Mouse (Mus musculus) right cerebral cortex, postnatal 10 days (tissue): ENCODE results near the gene Ankrd34a.
A peak's percentile ranks its signal among the peaks of the same experiment; 100 is the strongest.
"Not testable (repeated sequence)": the region's sequence is repeated elsewhere in the genome, so short reads cannot be mapped to it uniquely, and the experiment has no call there.

Experiments
- DNase-seq, 2 experiments: peaks; one replicate each; pipeline ENCODE4 v3.0.0; 2021; ENCODE audit warnings: low spot score in 2 of 2

The Ankrd34a gene

DNA sequence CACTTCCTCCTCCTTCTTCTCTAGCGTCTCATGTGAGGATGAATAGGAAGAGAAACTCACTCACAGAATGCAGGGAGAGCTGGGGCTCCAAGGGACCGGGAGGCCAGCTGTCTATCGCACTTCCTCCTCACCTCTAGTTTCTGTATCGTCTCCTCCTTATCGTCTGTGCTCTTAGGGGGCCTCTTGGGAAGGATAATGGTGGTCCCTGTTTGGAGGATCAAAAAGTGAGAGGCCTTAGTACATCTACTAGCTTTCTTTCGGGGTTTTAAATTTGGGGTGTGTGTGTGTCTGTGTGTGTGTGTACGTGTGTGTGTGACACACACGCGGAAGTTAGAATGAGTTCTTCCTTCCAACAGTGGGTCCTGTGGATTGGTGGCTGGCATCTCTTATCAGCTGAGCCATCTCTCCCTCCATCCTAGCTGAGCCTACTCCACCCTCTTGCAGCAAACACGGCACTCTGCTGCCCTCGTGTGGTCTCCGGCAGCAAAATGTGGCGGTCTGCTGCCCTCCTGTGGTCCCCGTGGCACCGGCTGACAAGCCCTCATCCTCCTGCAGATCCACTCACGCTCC lies 16.5 kb upstream of the Ankrd34a start:
- DNase-seq, result peak; percentile 94 to 95

DNA sequence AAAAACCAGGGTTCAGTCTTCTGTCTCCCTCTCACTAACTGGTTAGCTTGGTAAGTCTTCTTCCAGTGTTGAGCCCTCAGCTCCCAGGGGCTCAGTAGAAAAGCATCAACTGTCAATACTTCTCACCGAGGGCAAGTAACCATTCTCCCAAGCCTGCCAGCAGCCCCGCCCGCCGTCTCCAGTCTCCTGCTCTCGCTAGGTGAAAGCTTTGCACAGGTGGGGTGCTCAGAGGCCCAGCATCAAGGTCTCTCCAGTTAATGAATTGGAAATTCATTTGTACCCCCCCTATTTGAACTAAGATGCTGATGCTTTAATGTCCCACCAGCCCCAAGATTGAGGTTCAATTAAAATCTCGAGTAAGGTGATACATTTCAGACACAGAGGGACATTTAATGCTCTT lies 15.3 kb upstream of the Ankrd34a start:
- no peak for DNase-seq

DNA sequence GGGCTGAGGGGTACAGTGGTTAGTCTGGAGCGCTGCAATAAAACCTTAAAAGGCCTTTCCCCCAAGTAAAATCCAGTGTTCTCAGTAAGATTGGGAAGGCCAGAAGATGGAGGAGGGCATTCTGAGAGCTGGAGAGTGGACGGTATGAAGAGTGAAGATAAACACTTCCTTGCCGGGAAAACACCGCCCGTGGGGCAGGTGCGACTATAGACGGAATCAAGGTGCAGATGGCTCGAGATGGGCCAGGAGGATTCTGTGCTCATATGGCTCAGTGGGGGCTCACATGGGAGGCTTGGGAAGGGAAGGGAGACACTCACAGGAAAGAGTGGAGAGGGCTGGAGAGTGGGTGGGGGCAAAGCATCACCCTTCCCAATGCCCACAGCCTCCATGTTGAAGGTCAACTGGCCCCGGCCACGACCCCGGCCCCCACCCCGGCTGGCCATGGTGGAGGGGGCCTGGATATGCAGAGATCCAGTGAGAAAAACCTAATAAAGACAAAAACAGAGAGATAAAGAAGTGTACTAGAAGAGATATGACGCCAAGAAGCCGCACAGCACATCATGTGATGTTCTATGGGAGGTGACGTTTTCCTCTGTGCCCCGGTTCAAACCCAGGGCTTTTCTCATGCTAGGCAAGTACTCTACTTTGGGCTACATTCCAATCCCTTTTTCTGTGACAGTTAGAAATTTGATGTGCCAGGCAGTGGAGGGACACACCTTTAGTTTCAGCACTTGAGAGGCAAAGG lies 14.5 kb upstream of the Ankrd34a start:
- DNase-seq, result no peak

DNA sequence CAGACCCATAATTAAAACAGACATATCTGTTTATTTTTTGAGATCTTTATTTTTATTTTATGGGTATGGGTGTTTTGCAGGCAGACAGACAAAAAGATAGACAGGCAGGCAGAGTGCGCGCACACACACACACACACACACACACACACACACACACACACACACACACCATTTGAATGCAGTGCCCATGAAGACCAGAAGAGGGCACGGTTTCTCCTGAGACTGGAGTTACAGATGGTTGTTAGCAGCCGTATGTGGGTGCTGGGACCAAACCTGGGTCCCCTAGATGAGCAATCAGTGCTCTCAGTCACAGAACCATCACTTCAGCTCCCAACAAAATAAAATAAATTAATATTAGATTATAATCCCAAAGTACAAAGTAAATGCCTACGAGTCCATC lies 13.1 kb upstream of the Ankrd34a start:
- no peak for DNase-seq

DNA sequence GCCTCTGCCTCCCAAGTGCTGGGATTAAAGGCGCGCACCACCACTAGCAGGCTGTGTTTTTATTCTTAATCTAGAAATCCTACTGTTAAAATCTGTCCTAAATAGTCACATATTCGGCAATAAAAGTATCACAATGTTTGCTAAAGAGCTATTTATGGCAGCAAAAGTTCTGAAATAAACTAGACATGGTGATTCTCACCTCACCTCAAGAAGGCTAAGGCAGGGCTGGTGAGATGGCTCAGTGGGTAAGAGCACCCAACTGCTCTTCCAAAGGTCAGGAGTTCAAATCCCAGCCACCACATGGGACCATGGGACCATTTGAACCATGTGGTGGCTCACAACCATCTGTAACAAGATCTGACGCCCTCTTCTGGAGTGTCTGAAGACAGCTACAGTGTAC lies 5.8 kb upstream of the Ankrd34a start:
- DNase-seq, result no peak

DNA sequence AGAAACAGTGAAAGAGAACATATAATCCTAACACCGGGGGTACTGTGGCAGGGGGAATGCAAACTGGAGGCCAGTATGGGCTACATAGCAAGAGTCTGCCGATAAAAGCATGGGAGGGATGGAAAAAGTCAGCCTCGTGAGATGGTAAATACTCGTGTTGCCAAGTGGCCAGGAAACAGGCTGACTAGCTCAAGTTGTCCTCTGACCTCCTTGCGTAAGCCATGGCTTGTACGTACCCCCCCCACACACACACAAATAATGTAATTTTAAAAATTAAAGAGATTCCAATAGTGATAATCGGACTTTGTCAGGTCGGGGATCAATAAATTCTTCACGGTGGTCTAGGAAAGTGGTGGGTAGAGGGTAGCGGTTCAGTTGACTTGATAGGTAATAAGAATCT lies 3.1 kb upstream of the Ankrd34a start:
- DNase-seq, result no peak

DNA sequence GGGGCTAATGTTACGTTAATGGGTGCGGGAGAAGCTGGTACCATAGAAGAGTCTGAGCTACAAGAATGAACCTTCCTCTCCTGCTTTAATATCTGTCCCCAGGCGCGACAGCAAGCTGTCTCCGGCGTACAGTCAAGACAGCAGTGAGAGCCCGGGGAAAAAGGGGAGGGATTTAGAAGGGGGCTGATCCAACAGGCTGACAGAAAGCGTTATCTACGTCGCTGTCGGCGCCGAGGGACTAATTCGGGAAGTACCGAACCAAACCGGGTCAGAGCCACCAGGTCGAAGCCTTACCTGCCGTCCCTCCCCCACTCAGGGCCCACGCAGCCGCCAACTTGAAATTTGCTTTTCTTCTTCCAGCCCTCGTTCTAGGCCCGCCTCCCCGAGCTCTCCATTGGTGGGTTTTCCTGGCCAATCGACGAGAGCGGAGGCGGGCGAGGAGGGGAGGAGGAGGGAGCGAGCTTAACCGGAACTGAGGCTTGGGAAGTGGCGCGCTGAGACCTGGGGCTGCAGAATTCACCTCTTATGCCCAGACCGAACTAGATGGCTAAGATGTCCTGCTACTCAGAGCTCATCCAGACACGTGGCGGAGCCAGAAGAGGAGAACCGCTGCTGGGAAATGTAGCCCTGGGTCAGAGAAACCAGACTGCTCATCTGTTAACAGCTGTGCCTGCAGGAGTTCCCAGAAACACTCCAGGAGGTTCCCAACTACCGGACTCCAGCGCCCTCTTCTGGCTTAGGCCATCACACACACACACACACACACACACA lies 2.5 kb upstream of the Ankrd34a start, which contains the start of gene Polr3gl:
Gene Polr3gl, minus strand, starts transcription at position 392 of the 771 bp plus-strand sequence.
- peak; percentile 96 to 97 for DNase-seq

DNA sequence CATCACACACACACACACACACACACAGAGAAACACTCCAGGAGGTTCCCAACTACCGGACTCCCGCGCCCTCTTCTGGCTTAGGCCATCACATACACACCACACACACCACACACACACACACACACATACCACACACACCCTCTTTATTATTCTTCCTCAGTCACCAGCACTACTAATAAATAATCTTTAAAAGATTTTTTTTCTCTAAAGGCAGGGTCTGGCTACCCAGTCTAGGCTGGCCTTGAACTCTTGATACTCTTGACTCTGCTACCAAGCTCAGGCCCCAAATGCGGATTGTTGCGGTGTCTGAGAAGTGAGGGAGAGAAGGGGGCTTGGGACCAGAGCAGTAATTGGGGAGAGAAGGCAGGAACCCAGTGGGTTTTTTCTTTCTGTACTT lies 1.6 kb upstream of the Ankrd34a start:
- DNase-seq, result no peak

DNA sequence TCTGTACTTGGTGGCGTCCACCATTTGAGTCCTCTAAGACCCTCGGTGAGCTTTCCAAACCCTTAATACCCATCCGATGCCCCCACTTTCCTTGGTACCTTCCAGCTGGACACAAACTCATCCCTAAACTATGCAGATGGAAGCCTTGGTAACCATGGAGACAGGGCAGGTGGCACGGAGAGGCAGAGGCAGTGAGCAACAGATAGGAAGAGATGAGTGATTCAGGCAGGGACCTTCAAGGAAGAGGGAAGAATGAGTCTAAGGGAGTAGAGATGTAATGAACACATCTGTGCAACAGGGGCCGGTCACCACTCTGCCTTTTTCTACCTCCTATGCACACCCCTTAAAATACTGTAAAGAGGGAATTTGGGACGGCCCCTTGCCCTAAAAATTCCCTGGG lies 775 bp upstream of the Ankrd34a start:
- peak; percentile 67 to 81 for DNase-seq

DNA sequence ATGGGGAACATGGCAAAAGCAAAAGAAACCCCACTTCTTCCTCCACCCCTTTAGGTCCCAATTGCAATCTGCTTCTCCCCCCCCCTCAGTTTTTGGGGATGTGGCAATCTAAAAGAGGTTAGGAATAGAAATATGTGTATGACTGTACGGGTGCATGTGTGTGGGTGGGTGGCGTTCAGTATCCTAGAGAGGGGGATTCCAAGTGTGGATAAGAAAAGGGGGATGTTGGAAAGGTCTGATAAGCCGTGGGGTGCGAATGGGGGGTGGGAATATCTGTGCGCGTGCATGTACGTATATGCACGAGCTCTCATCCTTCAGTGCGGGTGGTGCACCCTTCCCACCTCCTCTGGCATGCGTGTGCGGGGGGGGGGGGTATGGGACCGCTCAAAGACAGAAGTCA lies 419 bp downstream of the Ankrd34a start:
- DNase-seq, result peak; percentile 73 to 81

DNA sequence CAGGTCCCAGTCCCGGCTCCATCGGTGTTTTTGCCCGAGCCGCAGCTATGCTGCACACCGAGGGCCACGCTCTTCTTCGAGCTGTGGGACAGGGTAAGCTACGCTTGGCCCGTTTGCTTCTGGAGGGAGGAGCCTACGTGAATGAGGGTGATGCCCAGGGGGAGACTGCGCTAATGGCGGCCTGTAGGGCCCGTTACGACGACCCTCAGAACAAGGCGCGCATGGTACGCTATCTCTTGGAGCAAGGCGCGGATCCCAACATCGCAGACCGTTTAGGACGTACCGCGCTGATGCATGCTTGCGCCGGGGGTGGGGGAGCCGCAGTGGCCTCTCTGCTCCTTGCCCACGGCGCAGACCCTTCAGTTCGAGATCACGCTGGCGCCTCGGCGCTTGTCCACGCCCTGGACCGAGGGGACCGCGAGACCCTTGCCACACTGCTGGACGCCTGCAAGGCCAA lies 1.0 kb downstream of the Ankrd34a start:
- peak; percentile 65 to 71 for DNase-seq

DNA sequence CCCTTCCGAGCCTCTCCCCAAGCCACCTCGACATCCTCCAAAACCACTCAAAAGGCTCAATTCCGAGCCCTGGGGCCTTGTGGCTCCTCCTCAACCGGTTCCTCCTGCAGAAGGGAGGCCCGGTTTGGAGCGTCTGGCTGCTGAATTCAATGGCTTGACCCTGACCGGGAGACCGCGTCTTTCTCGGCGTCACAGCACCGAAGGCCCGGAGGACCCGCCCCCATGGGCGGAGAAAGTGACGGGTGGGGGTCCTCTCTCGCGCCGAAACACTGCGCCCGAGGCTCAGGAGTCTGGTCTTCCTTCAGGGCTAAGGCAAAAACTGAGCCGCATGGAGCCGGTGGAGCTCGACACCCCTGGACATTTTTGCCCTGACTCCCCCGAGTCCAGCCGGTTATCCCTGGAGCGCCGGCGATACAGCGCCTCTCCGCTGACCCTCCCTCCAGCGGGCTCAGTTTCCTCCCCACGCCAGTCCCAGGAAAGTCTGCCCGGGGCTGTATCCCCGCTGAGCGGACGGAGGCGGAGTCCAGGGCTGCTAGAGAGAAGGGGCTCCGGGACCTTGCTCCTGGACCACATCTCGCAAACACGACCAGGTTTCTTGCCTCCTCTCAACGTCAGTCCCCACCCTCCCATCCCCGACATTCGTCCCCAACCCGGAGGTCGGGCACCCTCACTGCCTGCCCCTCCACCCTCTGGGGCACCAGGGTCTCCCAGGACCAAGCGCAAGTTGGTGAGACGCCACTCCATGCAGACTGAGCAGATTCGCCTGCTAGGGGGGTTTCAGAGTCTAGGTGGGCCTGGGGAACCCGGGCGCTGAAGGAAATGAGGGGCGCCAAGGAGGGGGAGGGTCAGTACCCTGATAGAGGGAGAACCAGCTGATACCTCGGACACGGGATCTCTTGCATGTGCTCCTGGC lies 2.0 kb downstream of the Ankrd34a start:
- DNase-seq, result peak; percentile 81 to 83

DNA sequence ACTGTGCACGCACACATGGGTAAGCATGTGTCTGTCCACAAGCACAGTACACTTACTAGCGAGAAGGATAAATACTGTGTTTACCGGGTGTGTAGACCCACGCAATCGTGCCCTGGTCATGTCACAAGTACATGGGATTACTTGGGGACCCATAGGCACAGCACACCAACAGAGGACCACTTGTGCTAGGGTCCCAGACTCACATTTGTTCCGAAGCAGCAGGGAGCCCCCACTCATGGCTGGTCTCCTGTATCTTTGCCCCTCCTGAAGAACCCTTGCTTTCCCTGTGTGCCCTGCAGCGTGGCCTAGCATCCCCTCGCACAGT lies 2.6 kb downstream of the Ankrd34a start:
- no peak for DNase-seq

DNA sequence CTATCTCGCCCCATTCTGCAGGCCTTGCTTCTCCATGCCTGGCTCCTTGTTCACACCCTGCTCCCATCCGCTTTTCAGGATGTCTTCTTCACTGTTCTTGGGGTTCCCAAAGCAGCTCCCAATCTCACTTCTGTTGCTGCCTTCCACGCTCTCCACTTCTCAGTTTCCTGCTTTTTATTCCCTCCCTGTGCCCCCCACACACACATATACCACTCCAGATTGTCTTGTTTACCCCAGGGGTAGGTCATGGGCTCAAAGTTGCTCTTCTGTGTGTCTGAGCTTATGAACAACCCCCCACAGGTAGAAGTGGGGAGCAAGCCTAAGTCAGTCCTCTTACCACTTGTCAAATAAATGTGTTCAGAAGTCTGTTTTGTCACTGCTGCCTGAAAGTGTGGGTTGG lies 3.0 kb downstream of the Ankrd34a start:
- no peak for DNase-seq

DNA sequence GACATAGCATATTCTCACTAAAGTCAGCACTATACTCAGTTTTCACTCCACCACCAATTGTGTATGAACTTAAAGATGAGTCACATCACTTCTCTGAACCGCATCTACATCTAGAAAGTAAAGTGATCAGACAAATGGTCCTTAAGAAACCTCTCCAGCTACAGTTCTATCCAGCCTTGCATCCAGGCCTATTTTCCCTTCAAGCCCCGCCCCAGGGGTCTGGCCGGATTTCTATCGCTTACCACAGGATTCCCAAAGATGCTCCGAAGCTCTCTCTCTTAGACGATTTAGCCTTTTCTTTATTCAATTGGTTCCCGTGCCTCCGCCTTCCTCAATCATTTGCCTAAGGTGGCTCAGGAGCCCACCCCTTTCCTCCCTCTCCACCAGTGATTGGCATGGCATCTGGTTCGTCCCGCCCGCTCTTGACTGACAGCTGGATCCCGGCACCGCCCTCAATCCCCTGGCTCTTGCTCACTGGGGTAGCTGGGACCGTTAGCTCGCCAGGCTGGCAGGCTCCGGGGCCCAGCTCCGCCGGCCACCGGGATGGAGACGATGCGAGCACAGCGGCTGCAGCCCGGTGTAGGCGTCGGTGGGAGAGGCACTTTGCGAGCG lies 4.3 kb downstream of the Ankrd34a start, which contains the start of gene Lix1l:
Gene Lix1l, plus strand, starts transcription at position 511 of the 612 bp plus-strand sequence.
- DNase-seq, result peak; percentile 97 to 98

DNA sequence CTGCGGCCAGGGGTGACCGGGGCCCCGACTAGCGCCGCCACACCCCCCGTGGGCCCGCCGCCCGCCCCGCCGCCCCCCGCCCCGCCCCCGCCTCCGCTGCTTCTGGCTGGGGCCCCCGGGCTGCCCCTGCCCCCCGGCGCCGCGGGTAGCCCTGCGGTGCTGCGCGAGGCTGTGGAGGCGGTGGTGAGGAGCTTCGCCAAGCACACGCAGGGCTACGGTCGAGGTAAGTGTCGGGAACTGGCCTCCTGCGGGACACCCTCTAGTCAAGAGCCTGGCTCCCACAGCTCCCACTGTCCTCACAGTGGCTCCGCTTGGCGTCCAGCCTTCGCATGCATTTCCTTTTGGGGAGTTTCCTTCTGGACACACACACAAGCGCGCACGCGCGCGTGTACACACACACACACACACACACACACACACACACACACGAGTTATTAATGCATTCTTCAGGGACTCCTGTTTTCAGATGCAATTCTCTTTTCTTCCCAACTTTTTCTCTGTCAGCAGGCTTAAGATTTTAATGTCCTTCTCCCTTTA lies 4.9 kb downstream of the Ankrd34a start:
- peak; percentile 81 to 82 for DNase-seq

DNA sequence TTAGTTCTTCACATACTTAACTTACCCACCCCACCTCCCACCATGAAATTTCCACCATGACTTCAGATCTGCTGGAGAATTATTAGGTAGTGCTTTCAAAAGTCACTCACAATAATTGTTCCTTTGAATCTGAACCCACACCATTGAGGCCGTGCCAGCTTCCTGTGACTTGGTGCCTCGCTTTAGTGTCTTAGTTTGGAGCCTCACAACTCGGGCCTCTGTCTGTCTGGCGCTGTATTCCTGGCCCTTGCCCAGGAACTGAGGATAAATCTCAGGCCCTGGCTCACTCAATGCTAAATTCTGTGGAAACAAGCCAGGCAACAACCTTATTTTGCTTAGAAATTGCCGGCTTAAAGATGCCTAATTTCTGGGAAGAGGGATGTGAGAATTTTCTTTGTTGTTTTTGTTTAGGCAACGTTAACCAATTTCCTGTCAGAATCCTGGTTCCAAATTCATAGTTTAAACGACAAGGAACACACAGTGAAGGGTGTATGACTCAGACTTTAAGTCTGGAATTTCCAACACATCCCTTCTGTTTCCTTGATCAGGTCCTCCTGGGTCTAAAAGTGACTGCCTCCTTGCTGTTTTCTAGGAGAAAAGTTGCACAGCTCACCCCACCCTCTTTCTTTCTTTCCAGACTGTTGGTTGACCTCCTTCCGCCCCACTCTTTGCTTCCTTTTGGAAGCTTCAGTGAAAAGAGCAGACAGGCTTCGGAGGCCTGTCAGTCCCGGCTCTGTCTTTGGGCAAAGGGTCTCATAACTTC lies 5.7 kb downstream of the Ankrd34a start:
- DNase-seq, result peak; percentile 72 to 77

DNA sequence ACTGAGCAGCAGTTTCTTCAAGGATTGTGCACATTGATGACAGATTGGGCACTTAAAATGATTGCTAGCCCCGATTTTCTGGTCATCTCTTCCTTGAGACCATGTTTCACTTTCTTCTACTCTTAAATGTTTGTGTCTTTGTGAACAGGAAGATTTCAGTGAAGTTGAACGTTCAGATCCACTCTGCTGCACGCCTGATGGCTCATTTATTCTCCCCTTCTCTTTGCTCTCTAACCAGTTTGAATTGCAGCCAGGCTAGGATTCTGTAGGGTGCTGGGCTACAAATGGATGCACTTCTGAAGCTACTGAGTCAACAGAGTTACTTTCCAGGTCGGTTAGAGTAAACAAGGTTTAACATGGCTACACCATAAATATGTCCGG lies 6.3 kb downstream of the Ankrd34a start:
- DNase-seq, result no peak

DNA sequence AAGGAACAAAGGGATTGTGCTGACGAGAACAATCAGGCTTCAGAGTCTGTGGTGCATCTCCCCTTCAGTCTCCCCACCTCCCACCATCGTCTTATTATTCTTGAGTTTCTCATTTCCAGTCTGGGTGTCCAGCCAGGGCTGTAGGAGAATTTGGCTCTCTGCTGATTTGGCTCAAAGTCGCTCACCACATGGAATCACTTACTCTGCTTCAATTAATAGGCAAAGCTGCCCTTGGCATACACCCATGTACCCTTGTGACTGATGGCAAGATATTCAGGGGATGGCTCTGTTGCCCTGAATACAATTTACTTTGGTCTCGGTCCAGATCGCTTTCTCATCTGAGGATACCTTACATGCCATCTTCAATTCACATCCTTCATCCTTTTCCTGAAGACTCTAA lies 6.9 kb downstream of the Ankrd34a start:
- peak; percentile 55 to 62 for DNase-seq

DNA sequence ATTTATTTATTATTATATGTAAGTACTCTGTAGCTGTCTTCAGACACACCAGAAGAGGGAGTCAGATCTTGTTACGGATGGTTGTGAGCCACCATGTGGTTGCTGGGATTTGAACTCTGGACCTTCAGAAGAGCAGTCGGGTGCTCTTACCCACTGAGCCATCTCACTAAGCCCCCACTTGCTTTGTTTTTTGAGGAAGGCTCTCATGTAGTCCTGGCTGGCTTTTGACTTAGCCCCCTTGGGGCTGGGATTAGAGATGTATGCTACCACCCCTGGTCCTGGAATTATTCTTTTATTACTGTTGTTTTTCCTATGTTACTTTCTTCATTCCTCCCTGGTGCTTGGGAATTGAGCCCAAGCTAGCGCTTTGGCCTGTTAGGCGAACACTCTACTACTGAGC lies 9.6 kb downstream of the Ankrd34a start:
- not testable (repeated sequence) for DNase-seq
